Mouse (Mus musculus): ENCODE results near the gene Pin1rt1. TPM values are rescaled to one million over a fixed set of nuclear protein-coding genes. Genes with fewer than 3 reads are reported as not detected.

Gene Pin1rt1
- polyA plus RNA-seq, 1 experiment from 2014 or later, result not detected

DNA sequence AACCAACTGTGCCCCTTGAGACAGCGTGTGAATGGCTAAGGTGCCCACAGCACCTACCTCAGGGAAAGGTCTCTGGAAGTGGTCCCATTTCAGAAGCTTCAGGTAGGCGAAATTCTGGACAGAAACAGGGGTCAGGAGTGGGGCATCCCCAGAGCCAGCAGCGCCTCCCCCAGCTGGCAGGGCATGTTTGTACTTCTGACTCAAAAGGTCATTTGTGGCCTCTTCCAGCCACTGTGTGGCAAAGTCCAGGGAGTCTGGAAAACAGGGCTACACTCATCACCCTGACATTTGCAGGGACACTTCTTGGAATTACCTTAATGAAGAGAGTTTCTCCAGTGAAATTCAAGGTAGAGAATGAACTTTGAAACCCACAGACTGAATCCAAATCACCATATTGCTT is 27.9 kb downstream of the Pin1rt1 start:
- Histone ChIP-seq H3K4me2 (ENCODE audit: low read depth, low read length) (no peak overlapping the region), H3K9me3 (replicated peaks; ENCODE audit: control insufficient read depth, low read length) (no peaks in the 10 kb centered on the region), H3K27ac (replicated peaks; ENCODE audit: low read depth, low read length) (no peak overlapping the region), H3K27me3 (ENCODE audit: control insufficient read depth, insufficient read depth, low read length) (no peaks in the 10 kb centered on the region), H3K36me3 (replicated peaks; ENCODE audit: control insufficient read depth, insufficient read depth, low read depth, low read length) (no peaks in the 10 kb centered on the region; the same call in 1 of the 2 replicates), H3K9ac (replicated peaks; ENCODE audit: low read length) (no peak overlapping the region), H3K4me1 (ENCODE audit: control insufficient read depth, insufficient read depth, low read length) (no peaks in the 10 kb centered on the region), H3K4me3 (ENCODE audit: low read depth, low read length) (no peak overlapping the region)
- ATAC-seq (replicated peaks; ENCODE audit: insufficient number of reproducible peaks, low FRiP score, low TSS enrichment, low read depth) (no peak), DNase-seq (ENCODE audit: low spot score) (no peak)
- WGBS, result 74% methylated on average over 3 of the region's 3 CpGs

DNA sequence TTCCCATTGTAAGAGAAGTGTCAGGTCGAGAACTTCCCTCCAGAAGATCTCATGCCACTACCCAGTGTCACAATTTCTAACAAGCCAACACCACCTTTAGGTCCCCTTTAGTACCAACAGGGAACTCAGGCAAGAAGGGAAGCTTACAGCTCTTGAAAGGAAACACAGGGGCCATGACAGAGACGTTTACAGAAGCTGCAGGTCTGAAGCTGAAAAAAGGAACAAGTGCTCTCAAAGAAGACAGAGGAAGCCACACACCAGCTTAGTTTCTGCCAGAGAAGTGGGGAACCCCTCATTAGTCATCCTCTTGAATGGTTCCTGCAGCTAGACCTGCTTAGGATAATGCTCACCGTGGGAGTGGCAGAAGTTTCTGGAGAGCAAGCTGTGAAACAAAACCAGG is 28.9 kb downstream of the Pin1rt1 start:
- no peak for ATAC-seq (replicated peaks; ENCODE audit: insufficient number of reproducible peaks, low FRiP score, low TSS enrichment, low read depth)
- H3K36me3 ChIP-seq (replicated peaks; ENCODE audit: control insufficient read depth, insufficient read depth, low read depth, low read length), result no peaks in the 10 kb centered on the region; the same call in 1 of the 2 replicates
- H3K9ac ChIP-seq (replicated peaks; ENCODE audit: low read length), result no peak overlapping the region
- H3K27ac ChIP-seq (replicated peaks; ENCODE audit: low read depth, low read length), result no peak overlapping the region
- H3K4me3 ChIP-seq (ENCODE audit: low read depth, low read length), result no peak overlapping the region
- H3K9me3 ChIP-seq (replicated peaks; ENCODE audit: control insufficient read depth, low read length), result no peaks in the 10 kb centered on the region
- no peaks in the 10 kb centered on the region for H3K4me1 ChIP-seq (ENCODE audit: control insufficient read depth, insufficient read depth, low read length)
- no peaks in the 10 kb centered on the region for H3K27me3 ChIP-seq (ENCODE audit: control insufficient read depth, insufficient read depth, low read length)
- no peak for DNase-seq (ENCODE audit: low spot score)
- no peak overlapping the region for H3K4me2 ChIP-seq (ENCODE audit: low read depth, low read length)
- 70% methylated on average over 3 of the region's 3 CpGs for WGBS

DNA sequence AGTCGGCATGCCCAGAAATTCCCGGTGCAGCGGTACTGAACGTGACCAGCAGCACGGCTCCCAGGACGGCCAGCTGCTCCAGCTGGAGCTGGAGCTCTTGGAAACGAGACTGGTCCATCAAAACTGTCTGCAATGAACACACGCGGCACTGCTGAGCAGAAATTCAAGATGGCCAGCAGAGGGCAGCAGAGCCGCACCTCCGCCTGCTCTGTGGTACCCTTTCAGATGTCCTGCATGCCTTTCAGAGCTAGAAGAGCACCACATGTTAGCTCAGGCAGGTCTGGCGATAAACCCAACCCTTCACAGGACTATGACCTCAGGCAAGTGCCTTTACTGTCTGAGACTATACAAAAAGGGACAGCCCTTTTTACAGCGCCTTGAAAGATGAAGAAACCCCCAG is 30.8 kb downstream of the Pin1rt1 start:
- Histone ChIP-seq H3K27ac (replicated peaks; ENCODE audit: low read depth, low read length) (no peak overlapping the region), H3K9ac (replicated peaks; ENCODE audit: low read length) (no peak overlapping the region), H3K27me3 (ENCODE audit: control insufficient read depth, insufficient read depth, low read length) (no peaks in the 10 kb centered on the region), H3K9me3 (replicated peaks; ENCODE audit: control insufficient read depth, low read length) (no peaks in the 10 kb centered on the region), H3K4me1 (ENCODE audit: control insufficient read depth, insufficient read depth, low read length) (no peaks in the 10 kb centered on the region), H3K4me3 (ENCODE audit: low read depth, low read length) (no peak overlapping the region), H3K36me3 (replicated peaks; ENCODE audit: control insufficient read depth, insufficient read depth, low read depth, low read length) (no peaks in the 10 kb centered on the region; the same call in 1 of the 2 replicates), H3K4me2 (ENCODE audit: low read depth, low read length) (no peak overlapping the region)
- WGBS, result 8% methylated on average over 13 of the region's 13 CpGs
- peak; percentile 77 for ATAC-seq (replicated peaks; ENCODE audit: insufficient number of reproducible peaks, low FRiP score, low TSS enrichment, low read depth)
- DNase-seq (ENCODE audit: low spot score), result peak; percentile 88

DNA sequence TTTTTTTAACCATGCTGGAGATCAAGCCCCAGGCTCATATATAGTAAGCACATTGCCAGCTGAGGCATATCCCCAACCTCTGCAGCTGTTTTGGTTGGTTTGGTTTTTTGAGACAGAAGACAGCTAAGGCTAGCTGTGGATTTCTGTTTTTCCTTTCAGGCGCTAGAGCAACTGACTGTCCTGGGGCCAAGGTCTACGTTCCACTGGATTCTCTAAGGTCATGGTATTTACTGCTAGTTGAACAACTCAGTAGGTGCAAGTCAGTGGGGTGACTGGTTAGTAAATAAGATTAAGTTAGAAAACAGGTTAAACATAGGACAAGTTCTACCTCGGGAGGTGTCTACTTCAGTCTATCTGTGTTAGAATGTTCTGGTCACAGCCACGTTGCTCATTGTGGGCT is 31.4 kb downstream of the Pin1rt1 start:
- H3K9ac ChIP-seq (replicated peaks; ENCODE audit: low read length), result no peak overlapping the region
- H3K27me3 ChIP-seq (ENCODE audit: control insufficient read depth, insufficient read depth, low read length), result no peaks in the 10 kb centered on the region
- H3K36me3 ChIP-seq (replicated peaks; ENCODE audit: control insufficient read depth, insufficient read depth, low read depth, low read length), result no peaks in the 10 kb centered on the region; the same call in 1 of the 2 replicates
- 89% methylated on average over 4 of the region's 4 CpGs for WGBS
- ATAC-seq (replicated peaks; ENCODE audit: insufficient number of reproducible peaks, low FRiP score, low TSS enrichment, low read depth) (0 out of 2 replicates have a peak, but pooled peaks have one; percentile 17), DNase-seq (ENCODE audit: low spot score) (no peak)
- no peak overlapping the region for H3K4me3 ChIP-seq (ENCODE audit: low read depth, low read length)
- H3K4me2 ChIP-seq (ENCODE audit: low read depth, low read length), result no peak overlapping the region
- no peaks in the 10 kb centered on the region for H3K4me1 ChIP-seq (ENCODE audit: control insufficient read depth, insufficient read depth, low read length)
- H3K27ac ChIP-seq (replicated peaks; ENCODE audit: low read depth, low read length), result no peak overlapping the region
- H3K9me3 ChIP-seq (replicated peaks; ENCODE audit: control insufficient read depth, low read length), result no peaks in the 10 kb centered on the region

DNA sequence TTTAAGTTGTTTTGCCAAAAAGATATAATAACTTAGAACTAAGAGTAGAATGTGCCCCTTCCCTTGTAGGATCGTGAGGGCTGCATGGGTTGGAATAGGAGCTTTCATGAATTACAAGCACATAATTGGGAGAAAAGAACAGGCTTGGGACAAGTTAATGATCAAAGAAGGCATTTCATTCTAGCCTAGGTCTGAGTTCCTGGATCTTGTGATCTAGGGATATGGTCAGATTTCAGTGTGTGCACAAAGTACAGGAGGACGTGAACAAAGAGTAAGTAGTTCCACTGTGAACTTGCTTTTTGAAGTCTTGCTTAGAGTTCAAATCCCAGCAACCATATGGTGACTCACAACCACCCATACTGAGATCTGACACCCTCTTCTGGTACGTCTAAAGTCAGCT is 38.9 kb downstream of the Pin1rt1 start:
- H3K27ac ChIP-seq (replicated peaks; ENCODE audit: low read depth, low read length), result no peak overlapping the region
- H3K4me1 ChIP-seq (ENCODE audit: control insufficient read depth, insufficient read depth, low read length), result no peaks in the 10 kb centered on the region
- WGBS, result 80% methylated on average over 3 of the region's 3 CpGs
- no peak overlapping the region for H3K4me3 ChIP-seq (ENCODE audit: low read depth, low read length)
- DNase-seq (ENCODE audit: low spot score) (no peak), ATAC-seq (replicated peaks; ENCODE audit: insufficient number of reproducible peaks, low FRiP score, low TSS enrichment, low read depth) (no peak)
- no peaks in the 10 kb centered on the region for H3K9me3 ChIP-seq (replicated peaks; ENCODE audit: control insufficient read depth, low read length)
- H3K4me2 ChIP-seq (ENCODE audit: low read depth, low read length), result no peak overlapping the region
- no peaks in the 10 kb centered on the region for H3K27me3 ChIP-seq (ENCODE audit: control insufficient read depth, insufficient read depth, low read length)
- no peaks in the 10 kb centered on the region for H3K36me3 ChIP-seq (replicated peaks; ENCODE audit: control insufficient read depth, insufficient read depth, low read depth, low read length)
- no peak overlapping the region for H3K9ac ChIP-seq (replicated peaks; ENCODE audit: low read length)

DNA sequence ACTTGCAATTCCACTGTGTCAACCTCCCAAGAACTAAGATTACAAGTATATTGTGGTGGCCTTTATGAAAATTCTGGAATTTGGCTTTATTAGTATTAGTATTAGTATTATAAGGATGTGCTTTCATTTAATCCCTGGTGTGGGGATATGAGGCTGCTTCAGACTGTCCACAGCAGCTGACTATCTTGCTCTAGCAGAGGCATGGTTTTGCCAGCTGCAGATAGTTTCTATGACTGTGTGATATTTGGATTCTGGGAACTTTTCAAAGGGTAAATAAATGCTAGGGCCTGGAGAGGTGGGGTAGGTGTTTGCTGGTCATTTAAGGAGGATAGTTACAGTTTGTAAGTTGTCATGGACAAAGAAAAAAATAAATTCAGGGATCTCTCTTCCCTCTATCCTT is 44.5 kb downstream of the Pin1rt1 start:
- Histone ChIP-seq H3K9ac (replicated peaks; ENCODE audit: low read length) (no peak overlapping the region), H3K4me2 (ENCODE audit: low read depth, low read length) (no peak overlapping the region), H3K9me3 (replicated peaks; ENCODE audit: control insufficient read depth, low read length) (no peaks in the 10 kb centered on the region), H3K27me3 (ENCODE audit: control insufficient read depth, insufficient read depth, low read length) (no peaks in the 10 kb centered on the region), H3K4me3 (ENCODE audit: low read depth, low read length) (no peak overlapping the region), H3K27ac (replicated peaks; ENCODE audit: low read depth, low read length) (no peak overlapping the region), H3K4me1 (ENCODE audit: control insufficient read depth, insufficient read depth, low read length) (no peaks in the 10 kb centered on the region), H3K36me3 (replicated peaks; ENCODE audit: control insufficient read depth, insufficient read depth, low read depth, low read length) (no peaks in the 10 kb centered on the region; the same call in 1 of the 2 replicates)
- no peak for ATAC-seq (replicated peaks; ENCODE audit: insufficient number of reproducible peaks, low FRiP score, low TSS enrichment, low read depth)
- DNase-seq (ENCODE audit: low spot score), result no peak

DNA sequence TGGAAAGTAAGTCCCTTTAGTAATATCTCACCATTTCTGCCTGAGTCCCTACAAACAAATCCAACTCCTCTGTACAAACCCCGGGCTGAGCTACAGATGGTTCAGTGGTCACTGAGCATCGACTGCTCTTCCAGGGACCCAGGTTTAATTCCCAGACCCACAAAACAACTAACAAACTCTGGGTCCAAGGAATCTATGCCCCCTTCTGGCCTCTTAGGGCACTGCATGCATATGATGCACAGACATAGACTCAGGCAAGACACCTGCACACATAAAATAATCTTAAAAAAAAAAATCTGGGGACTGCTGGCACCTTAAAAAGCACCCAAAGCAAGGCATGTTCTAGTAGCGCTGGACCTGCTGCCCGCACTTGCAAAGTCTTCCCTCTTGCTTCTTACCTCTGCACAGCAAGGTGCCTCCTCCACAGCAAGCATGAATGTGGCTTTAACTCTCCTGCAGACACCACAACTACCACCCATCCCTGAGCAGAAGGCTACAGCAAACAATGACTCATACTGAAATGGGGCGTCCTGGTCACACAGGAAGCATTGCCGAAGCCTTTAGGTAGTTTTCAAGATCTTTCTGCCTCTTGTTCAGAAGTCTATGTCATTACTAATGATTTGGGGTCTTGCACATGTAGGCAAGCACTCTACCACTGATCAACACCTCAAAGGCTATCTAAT is 46.9 kb downstream of the Pin1rt1 start:
- DNase-seq (ENCODE audit: low spot score) (no peak), ATAC-seq (replicated peaks; ENCODE audit: insufficient number of reproducible peaks, low FRiP score, low TSS enrichment, low read depth) (no peak)
- no peak overlapping the region for H3K27ac ChIP-seq (replicated peaks; ENCODE audit: low read depth, low read length)
- H3K27me3 ChIP-seq (ENCODE audit: control insufficient read depth, insufficient read depth, low read length), result no peaks in the 10 kb centered on the region
- H3K4me2 ChIP-seq (ENCODE audit: low read depth, low read length), result no peak overlapping the region
- WGBS, result 78% methylated on average over 6 of the region's 6 CpGs
- H3K36me3 ChIP-seq (replicated peaks; ENCODE audit: control insufficient read depth, insufficient read depth, low read depth, low read length), result peaks cover 3% of the 10 kb centered on the region; the same call in 1 of the 2 replicates
- no peak overlapping the region for H3K4me3 ChIP-seq (ENCODE audit: low read depth, low read length)
- H3K9ac ChIP-seq (replicated peaks; ENCODE audit: low read length), result no peak overlapping the region
- H3K4me1 ChIP-seq (ENCODE audit: control insufficient read depth, insufficient read depth, low read length), result no peaks in the 10 kb centered on the region
- no peaks in the 10 kb centered on the region for H3K9me3 ChIP-seq (replicated peaks; ENCODE audit: control insufficient read depth, low read length)

Data from embryonic facial prominence, embryonic 11.5 days (tissue).